Mouse (Mus musculus) liver, adult 2 months (tissue): Measurements from ENCODE around the gene Rgs7.

Experiments
- CTCF ChIP-seq: fragments of 200-500 bp; IDR thresholded peaks from 2 replicates; pipeline ENCODE4 v1.5.1; 2011; ENCODE audit warnings: low read depth, low read length, control low read depth
- POLR2A ChIP-seq: fragments of 200-500 bp; IDR thresholded peaks from 2 replicates; pipeline ENCODE4 v1.6.1; 2011; ENCODE audit warnings: low read length, control low read depth; ENCODE audit not compliant: insufficient read depth; ENCODE audit errors: extremely low read depth

GRCm38 (mm10) chr1:175039567-175039966 is 452.7 kb downstream of the Rgs7 start:
- no peak for TF ChIP-seq CTCF
- TF ChIP-seq POLR2A = no peak
